Mouse (Mus musculus): ENCODE data around the gene Flnc.
"Not testable (repeated sequence)": the region's sequence is repeated elsewhere in the genome, so short reads cannot be mapped to it uniquely, and the experiment has no call there.

Gene Flnc

GRCm38 (mm10) chr6:29433038-29433803 is at the start of gene Flnc:
Gene Flnc, plus strand, starts transcription at chr6:29433256.
- DNase-seq (ENCODE audit: low spot score in 2 of 2), result peak in 1 of 2 experiments; percentile 17

GRCm38 (mm10) chr6:29388052-29388518 is 45.0 kb upstream of the Flnc start, which contains the start of gene Opn1sw:
Gene Opn1sw, minus strand, starts transcription at chr6:29388468.
- DNase-seq (ENCODE audit: low spot score in 2 of 2), result no peak

- DNase-seq (ENCODE audit: low spot score in 2 of 2), result peak; percentile 78 to 84
Measured at GRCm38 (mm10) chr6:29388606-29389080, 44.4 kb upstream of the Flnc start.

- no peak for DNase-seq (ENCODE audit: low spot score in 2 of 2)
Measured at GRCm38 (mm10) chr6:29389425-29389824, 43.6 kb upstream of the Flnc start.

DNA sequence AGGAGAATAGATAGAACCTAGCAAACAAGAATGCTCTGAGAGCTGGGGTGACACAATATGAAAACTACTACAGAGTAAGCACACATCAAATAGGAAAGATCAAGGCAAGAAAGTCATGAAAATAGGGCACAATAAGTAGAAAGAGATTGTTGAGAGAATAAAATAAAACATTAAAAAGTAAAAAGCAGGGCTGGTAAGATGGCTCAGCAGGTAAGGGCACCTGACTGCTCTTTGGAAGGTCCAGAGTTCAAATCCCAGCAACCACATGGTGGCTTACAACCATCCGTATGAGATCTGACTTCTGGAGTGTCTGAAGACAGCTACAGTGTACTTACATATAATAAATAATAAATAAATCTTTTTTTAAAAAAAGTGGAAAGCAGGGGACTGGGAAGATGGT is 42.6 kb upstream of the Flnc start:
- DNase-seq (ENCODE audit: low spot score in 2 of 2), result not testable (repeated sequence)

GRCm38 (mm10) chr6:29391241-29391640 is 41.8 kb upstream of the Flnc start:
- not testable (repeated sequence) for DNase-seq (ENCODE audit: low spot score in 2 of 2)

GRCm38 (mm10) chr6:29391802-29392201 is 41.3 kb upstream of the Flnc start:
- no peak for DNase-seq (ENCODE audit: low spot score in 2 of 2)

- no peak for DNase-seq (ENCODE audit: low spot score in 2 of 2)
Measured at GRCm38 (mm10) chr6:29394286-29394685, 38.8 kb upstream of the Flnc start.

DNA sequence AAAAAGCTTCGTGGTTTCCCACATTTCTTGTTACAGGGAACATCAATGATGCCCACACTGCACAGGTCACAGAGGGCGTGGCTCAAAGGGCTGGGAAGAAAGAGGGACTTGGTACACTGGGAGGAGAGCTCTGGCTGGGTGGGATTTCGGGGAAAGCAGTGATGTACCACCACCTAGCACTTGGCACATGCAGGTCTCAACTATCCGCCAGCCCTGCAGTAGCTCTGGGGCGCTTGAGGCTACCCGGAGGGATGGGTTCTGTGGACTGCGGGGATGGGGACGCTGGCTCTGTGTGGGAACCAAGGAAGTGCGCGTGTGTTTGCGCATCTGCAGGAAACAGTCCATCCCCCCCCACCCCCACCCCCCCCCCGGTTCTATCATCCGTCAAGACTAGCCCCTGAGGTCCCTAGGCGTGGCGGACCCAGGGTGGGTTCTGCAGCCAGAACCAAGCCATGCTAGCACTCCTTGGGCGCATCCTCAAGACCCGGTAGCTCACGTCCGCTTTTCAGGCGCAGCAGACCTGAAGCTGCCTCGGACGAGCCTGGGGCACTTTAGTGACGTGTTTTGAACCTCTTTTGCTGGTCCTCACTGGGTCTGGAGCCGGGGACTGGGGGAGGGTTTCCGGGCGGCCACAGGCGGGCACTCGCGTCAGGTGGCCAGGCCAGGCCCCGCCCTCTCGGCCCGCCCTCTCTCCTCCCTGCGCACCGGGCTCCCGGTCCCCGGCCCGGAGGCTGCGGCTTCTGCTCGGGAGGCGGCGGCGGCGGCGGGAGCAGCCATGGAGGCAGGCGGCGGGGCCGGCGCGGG is 36.9 kb upstream of the Flnc start, which contains the start of gene Ccdc136:
TSS of gene Ccdc136 (plus strand) at position 400 of the 804 bp plus-strand sequence.
- DNase-seq (ENCODE audit: low spot score in 2 of 2), result peak; percentile 78 to 82

DNA sequence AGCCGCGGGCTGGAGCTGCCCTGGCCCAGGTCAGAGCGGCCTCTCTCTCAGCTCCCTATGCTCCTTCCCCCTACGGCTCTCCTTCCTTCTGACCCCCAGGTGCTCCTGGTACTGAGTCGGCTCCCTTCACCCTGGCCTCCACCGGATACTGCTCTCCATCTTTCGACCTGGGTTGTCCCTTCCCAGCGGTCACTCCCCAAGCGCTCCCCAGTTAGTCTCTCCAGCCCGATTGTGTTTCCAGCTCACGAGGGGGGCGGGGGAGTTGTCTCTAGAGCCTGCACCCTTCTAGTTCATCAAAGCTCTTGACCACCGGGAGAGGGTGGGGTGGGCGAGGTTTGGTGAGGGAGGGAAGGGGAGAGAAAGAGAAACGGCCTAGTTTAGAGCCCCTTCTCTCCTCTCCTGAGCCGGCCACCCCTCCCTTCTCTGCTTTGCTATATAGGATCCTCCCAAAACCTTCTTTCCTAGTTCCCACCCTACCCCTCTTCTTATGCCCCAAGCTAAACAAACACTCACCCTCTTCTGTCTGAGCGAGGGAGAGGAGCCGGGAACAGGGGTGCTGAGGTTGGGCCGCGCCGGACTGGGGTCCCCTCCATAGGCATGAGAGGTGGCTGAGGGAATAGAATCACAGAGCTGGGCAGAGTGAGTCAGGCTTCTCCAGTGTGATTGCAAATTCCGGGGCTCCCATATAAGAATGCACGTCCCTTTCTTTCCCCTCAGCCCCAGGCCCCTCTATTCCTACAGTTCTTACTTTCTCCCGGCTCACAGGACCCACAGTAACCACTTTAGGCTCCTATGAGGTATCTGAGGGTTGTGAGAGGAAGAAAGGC is 36.1 kb upstream of the Flnc start:
- DNase-seq (ENCODE audit: low spot score in 2 of 2), result no peak

- peak; percentile 31 to 37 for DNase-seq (ENCODE audit: low spot score in 2 of 2)
Measured at GRCm38 (mm10) chr6:29397575-29397974, 35.5 kb upstream of the Flnc start.

DNA sequence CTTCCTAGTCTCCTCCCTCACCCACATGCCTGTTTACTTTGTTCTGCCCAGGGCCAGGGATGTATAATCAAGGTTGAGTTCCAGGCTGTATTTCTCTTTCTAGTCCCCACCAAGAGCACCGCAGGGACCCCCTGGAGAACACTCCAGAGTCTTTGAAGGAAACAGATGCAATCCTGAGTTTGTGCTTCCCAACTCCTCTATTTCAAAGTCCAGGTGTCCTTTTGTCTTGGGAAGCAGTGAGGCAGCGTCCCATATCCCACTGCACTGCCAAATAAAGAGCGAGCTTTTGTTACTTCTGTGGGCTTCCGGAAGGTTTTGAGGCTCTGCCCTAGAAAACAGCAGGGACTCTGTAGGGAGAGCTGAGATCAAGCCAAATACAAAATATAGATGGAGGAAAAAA is 33.2 kb upstream of the Flnc start:
- DNase-seq (ENCODE audit: low spot score in 2 of 2), result no peak

- DNase-seq (ENCODE audit: low spot score in 2 of 2), result no peak
Measured at GRCm38 (mm10) chr6:29402693-29403342, 30.2 kb upstream of the Flnc start.

DNA sequence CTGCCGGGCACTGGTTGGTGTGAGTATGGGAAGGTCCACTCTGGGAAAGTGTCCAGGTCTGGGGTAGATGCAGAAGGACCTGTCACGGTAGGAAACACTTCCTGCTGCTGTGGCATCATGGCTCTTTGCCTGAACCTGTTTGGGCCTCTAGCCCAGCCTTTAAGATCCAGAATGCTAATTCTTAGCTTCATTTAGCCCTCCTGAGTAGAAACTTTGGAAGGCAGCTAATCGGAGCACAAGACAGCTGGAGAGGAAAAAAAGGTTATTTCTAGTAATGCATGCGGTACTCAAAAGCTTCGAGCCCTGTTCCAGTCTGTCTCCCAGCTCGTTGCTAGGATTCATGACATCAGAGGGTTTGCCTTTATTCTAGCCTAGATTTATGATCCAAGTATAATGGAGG is 26.6 kb upstream of the Flnc start:
- peak in 1 of 2 experiments; percentile 37 for DNase-seq (ENCODE audit: low spot score in 2 of 2)

DNA sequence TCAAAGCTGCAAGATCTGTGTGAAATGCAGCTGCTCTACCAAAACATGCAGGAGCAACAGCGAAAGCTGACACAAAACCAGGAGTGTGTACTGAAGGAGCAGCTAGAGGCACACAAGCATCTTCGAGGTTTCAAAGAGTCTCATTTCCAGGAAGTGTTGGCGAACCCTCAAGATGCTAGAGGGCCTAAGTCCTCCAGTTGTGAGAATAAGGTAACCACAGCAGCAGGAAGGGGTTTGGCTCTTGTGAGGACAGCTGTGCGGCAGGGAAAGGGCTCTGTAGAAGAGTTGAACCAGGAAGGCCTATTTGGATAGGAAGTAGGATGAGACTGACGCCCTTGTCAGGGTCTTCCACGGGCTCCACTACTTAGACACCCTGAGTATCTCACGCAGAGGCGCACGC is 17.6 kb upstream of the Flnc start:
- DNase-seq (ENCODE audit: low spot score in 2 of 2), result no peak

GRCm38 (mm10) chr6:29420596-29420995 is 12.5 kb upstream of the Flnc start:
- DNase-seq (ENCODE audit: low spot score in 2 of 2), result no peak

GRCm38 (mm10) chr6:29425118-29425517 is 7.9 kb upstream of the Flnc start:
- DNase-seq (ENCODE audit: low spot score in 2 of 2), result no peak

GRCm38 (mm10) chr6:29426331-29426730 is 6.7 kb upstream of the Flnc start:
- no peak for DNase-seq (ENCODE audit: low spot score in 2 of 2)

DNA sequence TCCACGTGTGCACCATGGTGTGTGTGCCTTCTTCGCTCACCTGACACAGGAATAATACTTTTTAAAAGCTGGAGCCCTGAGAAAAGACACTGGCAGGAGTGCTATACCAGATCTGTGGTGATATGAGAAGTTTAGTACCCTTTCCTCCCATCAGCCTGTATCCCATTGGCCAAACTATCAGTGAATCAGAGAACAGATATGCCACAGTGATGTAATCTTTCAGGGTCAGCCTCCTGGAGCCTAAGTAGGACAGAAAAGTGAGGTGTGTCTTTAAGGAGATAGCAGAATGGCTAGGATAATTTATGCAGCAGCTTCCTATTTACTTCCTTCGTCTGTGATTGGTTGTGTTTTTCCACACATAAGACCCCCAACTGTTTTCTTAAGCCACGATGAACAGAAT is 4.9 kb upstream of the Flnc start:
- DNase-seq (ENCODE audit: low spot score in 2 of 2), result no peak

- no peak for DNase-seq (ENCODE audit: low spot score in 2 of 2)
Measured at GRCm38 (mm10) chr6:29430681-29431420, 2.2 kb upstream of the Flnc start.

Measured in right cerebral cortex, adult 2 months (tissue).